Mouse (Mus musculus) liver, embryonic 14.5 days (tissue): ENCODE data around the gene Dnah17.

ENCODE experiments used
- CTCF ChIP-seq: IDR thresholded peaks from 2 replicates; pipeline ENCODE4 v1.5.1; 2016; ENCODE audit warnings: antibody characterized with exemption, low read depth, control low read depth
- EP300 ChIP-seq: IDR thresholded peaks from 2 replicates; pipeline ENCODE4 v1.6.1; 2016; ENCODE audit warnings: antibody characterized with exemption, low read depth

DNA sequence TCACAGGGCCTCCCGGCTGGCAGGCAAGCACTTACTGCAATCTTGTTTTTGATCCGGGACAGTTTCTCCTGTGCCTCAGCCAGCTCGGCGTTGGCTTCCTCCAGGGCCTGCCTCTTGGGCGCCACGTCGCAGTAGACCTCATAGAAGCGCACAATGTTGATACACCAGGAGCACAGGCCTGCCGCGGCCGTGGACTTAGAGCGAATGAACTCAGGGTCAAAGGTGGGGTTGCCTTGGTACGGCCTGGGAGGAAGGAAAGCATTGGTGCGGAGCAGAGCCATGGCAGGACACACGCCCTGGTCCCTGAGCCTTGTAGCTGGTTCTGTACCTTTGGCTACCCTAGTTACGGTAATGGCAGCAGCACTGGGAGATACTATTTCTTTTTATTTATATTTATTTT is 80.3 kb downstream of the Dnah17 start:
- TF ChIP-seq CTCF (no peak), EP300 (no peak)
